Mouse (Mus musculus): Measurements from ENCODE around the gene Serpine1. TPM values are rescaled to one million over a fixed set of nuclear protein-coding genes. Genes with fewer than 3 reads are reported as not detected.

Gene Serpine1
- polyA plus RNA-seq, 1 experiment from 2014 or later = 151 TPM

GRCm38 (mm10) chr5:137100660-137101059 lies 28.6 kb upstream of the Serpine1 start:
- POLR2A ChIA-PET = interaction anchor here (3.0 kb wide), 1 partner anchor 18 kb away, joined by 9 read pairs; no protein-coding TSS in a partner anchor
- no peak for DNase-seq (ENCODE audit: low read depth, low spot score)
- ATAC-seq = no peak
- TF ChIP-seq CTCF (IDR thresholded peaks at IDR 0.05) = no peak
- in situ Hi-C loops (cut with MboI; ENCODE audit: low pct_unique_long_range_greater_than_20kb) = loop anchor here (5.0 kb wide), 1 partner anchor 33 kb away; no protein-coding TSS in a partner anchor
- CTCF ChIA-PET = interaction anchor here (1.1 to 1.6 kb wide), 2 partner anchors 19 to 21 kb away, joined by 4 read pairs; no protein-coding TSS in a partner anchor
- H3K27me3 ChIP-seq = no peaks in the 10 kb centered on the region

- in situ Hi-C loops (cut with MboI; ENCODE audit: low pct_unique_long_range_greater_than_20kb) = loop anchor here (25.0 kb wide), 1 partner anchor 1386 kb away; no protein-coding TSS in a partner anchor
- ATAC-seq (no peak), DNase-seq (ENCODE audit: low read depth, low spot score) (no peak)
- no peaks in the 10 kb centered on the region for H3K27me3 ChIP-seq
- POLR2A ChIA-PET = interaction anchor here (0.9 to 1.0 kb wide), 2 partner anchors 18 to 36 kb away, joined by 3 to 4 read pairs; no protein-coding TSS in a partner anchor
- CTCF ChIA-PET = interaction anchor here (1.5 to 1.6 kb wide), 2 partner anchors 9 to 16 kb away, joined by 4 to 5 read pairs; no protein-coding TSS in a partner anchor
- no peak for TF ChIP-seq CTCF (IDR thresholded peaks at IDR 0.05)
These were observed 26.4 kb upstream of the Serpine1 start for GRCm38 (mm10) chr5:137098418-137098817.

GRCm38 (mm10) chr5:137096037-137096436 lies 24.0 kb upstream of the Serpine1 start:
- POLR2A ChIA-PET = interaction anchor here (1.1 kb wide), 1 partner anchor 8 kb away, joined by 3 read pairs; no protein-coding TSS in a partner anchor
- no peak for ATAC-seq
- in situ Hi-C loops (cut with MboI; ENCODE audit: low pct_unique_long_range_greater_than_20kb) = loop anchor here (25.0 kb wide), 1 partner anchor 1384 kb away; no protein-coding TSS in a partner anchor
- no peaks in the 10 kb centered on the region for H3K27me3 ChIP-seq
- no peak for DNase-seq (ENCODE audit: low read depth, low spot score)
- CTCF ChIA-PET = interaction anchor here (2.2 kb wide), 1 partner anchor 13 kb away, joined by 8 read pairs; no protein-coding TSS in a partner anchor
- no peak for TF ChIP-seq CTCF (IDR thresholded peaks at IDR 0.05)

- DNase-seq (ENCODE audit: low read depth, low spot score) = no peak
- TF ChIP-seq CTCF (IDR thresholded peaks at IDR 0.05) = no peak
- ChIA-PET CTCF (interaction anchor here (2.2 kb wide), 1 partner anchor 12 kb away, joined by 8 read pairs; no protein-coding TSS in a partner anchor), POLR2A (no interaction called here)
- H3K27me3 ChIP-seq = no peaks in the 10 kb centered on the region
- no peak for ATAC-seq
- in situ Hi-C loops (cut with MboI; ENCODE audit: low pct_unique_long_range_greater_than_20kb) = loop anchor here (25.0 kb wide), 1 partner anchor 1383 kb away; no protein-coding TSS in a partner anchor
These were observed 23.1 kb upstream of the Serpine1 start for GRCm38 (mm10) chr5:137095135-137095534.

GRCm38 (mm10) chr5:137093720-137094119 lies 21.7 kb upstream of the Serpine1 start:
- H3K27me3 ChIP-seq = no peaks in the 10 kb centered on the region
- no peak for DNase-seq (ENCODE audit: low read depth, low spot score)
- no peak for TF ChIP-seq CTCF (IDR thresholded peaks at IDR 0.05)
- ChIA-PET CTCF (interaction anchor here (0.7 to 1.4 kb wide), 2 partner anchors 11 to 14 kb away, joined by 3 read pairs; no protein-coding TSS in a partner anchor), POLR2A (interaction anchor here (1.5 kb wide), 1 partner anchor 29 kb away, joined by 3 read pairs; no protein-coding TSS in a partner anchor)
- ATAC-seq = no peak
- in situ Hi-C loops (cut with MboI; ENCODE audit: low pct_unique_long_range_greater_than_20kb) = loop anchor here (25.0 kb wide), 1 partner anchor 1381 kb away; no protein-coding TSS in a partner anchor

- DNase-seq (ENCODE audit: low read depth, low spot score) (no peak), ATAC-seq (no peak)
- CTCF ChIA-PET = interaction anchor here (1.1 to 2.6 kb wide), 4 partner anchors 9 to 55 kb away, joined by 3 to 10 read pairs (median 4); no protein-coding TSS in a partner anchor
- TF ChIP-seq CTCF (IDR thresholded peaks at IDR 0.05) = no peak
- in situ Hi-C loops (cut with MboI; ENCODE audit: low pct_unique_long_range_greater_than_20kb) = loop anchor here (25.0 kb wide), 1 partner anchor 1379 kb away; no protein-coding TSS in a partner anchor
- no peaks in the 10 kb centered on the region for H3K27me3 ChIP-seq
- POLR2A ChIA-PET = interaction anchor here (2.2 kb wide), 1 partner anchor 11 kb away, joined by 10 read pairs; no protein-coding TSS in a partner anchor
These were observed 19.5 kb upstream of the Serpine1 start for GRCm38 (mm10) chr5:137091560-137091959.

- DNase-seq (ENCODE audit: low read depth, low spot score) = no peak
- ChIA-PET POLR2A (interaction anchor here (2.2 kb wide), 1 partner anchor 11 kb away, joined by 10 read pairs; no protein-coding TSS in a partner anchor), CTCF (interaction anchor here (1.1 to 2.6 kb wide), 6 partner anchors 8 to 67 kb away, joined by 3 to 10 read pairs (median 4); no protein-coding TSS in a partner anchor)
- H3K27me3 ChIP-seq = no peaks in the 10 kb centered on the region
- in situ Hi-C loops (cut with MboI; ENCODE audit: low pct_unique_long_range_greater_than_20kb) = loop anchor here (25.0 kb wide), 1 partner anchor 1379 kb away; no protein-coding TSS in a partner anchor
- no peak for TF ChIP-seq CTCF (IDR thresholded peaks at IDR 0.05)
- ATAC-seq = no peak
These were observed 18.8 kb upstream of the Serpine1 start for GRCm38 (mm10) chr5:137090870-137091269.

- DNase-seq (ENCODE audit: low read depth, low spot score) (no peak), ATAC-seq (no peak)
These were observed 15.3 kb upstream of the Serpine1 start for GRCm38 (mm10) chr5:137087410-137087809.

GRCm38 (mm10) chr5:137085731-137086130 lies 13.7 kb upstream of the Serpine1 start:
- in situ Hi-C loops (cut with MboI; ENCODE audit: low pct_unique_long_range_greater_than_20kb) = loop anchor here (25.0 kb wide), 1 partner anchor 1373 kb away; no protein-coding TSS in a partner anchor
- no peaks in the 10 kb centered on the region for H3K27me3 ChIP-seq

More at GRCm38 (mm10) chr5:137087410-137087809, 15.3 kb upstream of the Serpine1 start:
- ChIA-PET CTCF (no interaction called here), POLR2A (interaction anchor here (0.8 kb wide), 1 partner anchor 9 kb away, joined by 3 read pairs; no protein-coding TSS in a partner anchor)
- TF ChIP-seq CTCF (IDR thresholded peaks at IDR 0.05) = no peak
- H3K27me3 ChIP-seq = no peaks in the 10 kb centered on the region
- in situ Hi-C loops (cut with MboI; ENCODE audit: low pct_unique_long_range_greater_than_20kb) = loop anchor here (25.0 kb wide), 1 partner anchor 1375 kb away; no protein-coding TSS in a partner anchor

GRCm38 (mm10) chr5:137085021-137085420 lies 13.0 kb upstream of the Serpine1 start:
- ChIA-PET POLR2A (interaction anchor here (1.7 kb wide), 1 partner anchor 17 kb away, joined by 3 read pairs; no protein-coding TSS in a partner anchor), CTCF (no interaction called here)
- H3K27me3 ChIP-seq = no peaks in the 10 kb centered on the region
- DNase-seq (ENCODE audit: low read depth, low spot score) = no peak
- in situ Hi-C loops (cut with MboI; ENCODE audit: low pct_unique_long_range_greater_than_20kb) = loop anchor here (25.0 kb wide), 1 partner anchor 1373 kb away; no protein-coding TSS in a partner anchor
- no peak for TF ChIP-seq CTCF (IDR thresholded peaks at IDR 0.05)
- no peak for ATAC-seq

More at GRCm38 (mm10) chr5:137085731-137086130, 13.7 kb upstream of the Serpine1 start:
- POLR2A ChIA-PET = interaction anchor here (1.7 kb wide), 1 partner anchor 16 kb away, joined by 3 read pairs; no protein-coding TSS in a partner anchor
- DNase-seq (ENCODE audit: low read depth, low spot score) (no peak), ATAC-seq (no peak)
- CTCF ChIA-PET = no interaction called here
- no peak for TF ChIP-seq CTCF (IDR thresholded peaks at IDR 0.05)
